Mouse (Mus musculus) intestine, embryonic 14.5 days (tissue): ENCODE measurements at regions not wholly inside any gene's neighbourhood (a gene's known extent, or its start where the extent isn't known, plus 50 kb on each side); places are given as distances from the start of the nearest gene placed in this dataset.

ENCODE experiments used
- ATAC-seq: fragments of 200-750 bp; cut with Nextera tagmentation; replicated peaks from 2 replicates; pipeline ENCODE4 v1.8.0; 2017; ENCODE audit warnings: low read depth, moderate number of reproducible peaks, moderate TSS enrichment, moderate library complexity; ENCODE audit not compliant: low FRiP score, low TSS enrichment
- DNase-seq: peaks from one replicate; pipeline ENCODE4 v3.0.0-alpha.2; 2018; ENCODE audit warnings: low spot score
- H3K27ac ChIP-seq: fragments of 300-500 bp; sonication (generic); 2 replicates; pipeline ENCODE4 v1.5.1; 2014; ENCODE audit warnings: low read depth, mild to moderate bottlenecking, control low read depth
- H3K27me3 ChIP-seq: fragments of 300-500 bp; sonication (generic); replicated peaks from 2 replicates; pipeline ENCODE4 v1.6.1; 2014; ENCODE audit warnings: low read length, control low read depth; ENCODE audit not compliant: control insufficient read depth, insufficient read depth
- H3K36me3 ChIP-seq: fragments of 300-500 bp; sonication (generic); 2 replicates; pipeline ENCODE4 v1.6.1; 2014; ENCODE audit warnings: low read length, control low read depth; ENCODE audit not compliant: control insufficient read depth, insufficient read depth
- H3K4me1 ChIP-seq: fragments of 300-500 bp; sonication (generic); replicated peaks from 2 replicates; pipeline ENCODE4 v1.6.1; 2014; ENCODE audit warnings: low read length, control low read depth, mixed read lengths; ENCODE audit not compliant: control insufficient read depth, insufficient read depth
- H3K4me2 ChIP-seq: fragments of 300-500 bp; sonication (generic); 2 replicates; pipeline ENCODE4 v1.6.1; 2014; ENCODE audit warnings: low read length
- H3K4me3 ChIP-seq: fragments of 300-500 bp; sonication (generic); 2 replicates; pipeline ENCODE4 v1.5.1; 2014; ENCODE audit warnings: low read depth, low read length, control low read depth, mixed read lengths
- H3K9ac ChIP-seq: fragments of 300-500 bp; sonication (generic); 2 replicates; pipeline ENCODE4 v1.6.1; 2014; ENCODE audit warnings: mild to moderate bottlenecking, low read length
- H3K9me3 ChIP-seq: fragments of 300-500 bp; sonication (generic); 2 replicates; pipeline ENCODE4 v1.6.1; 2016; ENCODE audit warnings: low read length, control low read depth; ENCODE audit not compliant: control insufficient read depth
- WGBS: fragments of 180-500 bp; shearing (Covaris S2); extraction: QIAGEN DNeasy Blood & Tissue Kit; methylation state at CpG from one replicate; pipeline ENCODE4 v1.1.7; 2014; 5-methylcytosine and 5-hydroxymethylcytosine counted together

DNA sequence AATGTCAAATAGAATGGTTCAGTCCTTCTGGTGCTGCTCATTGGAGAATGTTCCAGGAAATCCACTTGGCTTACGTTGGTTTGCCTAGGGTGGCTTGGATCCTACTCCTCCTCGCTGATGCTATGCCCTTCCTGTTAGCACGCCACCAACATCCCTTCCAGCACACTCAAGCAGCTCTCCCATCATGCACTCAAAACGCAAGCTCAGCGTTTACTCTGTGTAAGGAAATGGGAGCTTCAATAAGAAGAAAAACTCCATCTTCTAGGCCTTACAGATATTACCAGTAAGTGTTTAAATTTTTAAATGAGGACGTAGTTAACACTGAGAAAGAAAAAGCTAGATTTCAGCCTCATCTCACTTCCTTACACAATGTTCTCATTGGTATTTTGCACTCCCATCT, 523.7 kb downstream of the Gpam start:
- no peaks in the 10 kb centered on the region for H3K27me3 ChIP-seq
- no peak overlapping the region for H3K27ac ChIP-seq
- no peak overlapping the region for H3K4me3 ChIP-seq
- no peak for ATAC-seq
- 89% methylated on average over 6 of the region's 6 CpGs for WGBS
- no peak for DNase-seq
- no peak overlapping the region for H3K4me2 ChIP-seq
- H3K9ac ChIP-seq = no peak overlapping the region
- no peaks in the 10 kb centered on the region for H3K36me3 ChIP-seq
- no peaks in the 10 kb centered on the region for H3K4me1 ChIP-seq
- H3K9me3 ChIP-seq = no peaks in the 10 kb centered on the region

DNA sequence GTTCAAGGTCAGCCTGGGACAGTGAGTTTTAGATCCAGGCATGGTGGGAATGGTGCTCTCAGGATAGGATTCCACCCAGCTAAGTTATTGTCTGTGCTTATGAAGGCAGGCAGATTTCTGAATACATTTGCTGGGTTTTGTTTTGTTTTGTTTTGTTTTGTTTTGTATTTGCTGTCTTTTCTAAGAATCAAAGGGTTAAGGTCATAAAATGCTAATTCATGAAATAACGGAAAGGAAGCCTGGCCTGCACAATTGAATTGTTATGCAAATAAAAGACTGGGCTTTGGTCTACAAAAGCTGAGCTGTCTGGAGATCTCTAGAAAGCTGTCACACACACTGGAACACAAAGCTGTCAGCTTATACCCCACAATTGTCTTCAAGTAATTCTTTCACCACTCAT, 521.7 kb downstream of the Gpam start:
- no peaks in the 10 kb centered on the region for H3K9me3 ChIP-seq
- 62% methylated on average over 1 of the region's 1 CpGs for WGBS
- H3K9ac ChIP-seq = no peak overlapping the region
- DNase-seq = no peak
- ATAC-seq = no peak
- no peak overlapping the region for H3K27ac ChIP-seq
- no peaks in the 10 kb centered on the region for H3K27me3 ChIP-seq
- no peaks in the 10 kb centered on the region for H3K4me1 ChIP-seq
- no peak overlapping the region for H3K4me3 ChIP-seq
- no peaks in the 10 kb centered on the region for H3K36me3 ChIP-seq
- no peak overlapping the region for H3K4me2 ChIP-seq

DNA sequence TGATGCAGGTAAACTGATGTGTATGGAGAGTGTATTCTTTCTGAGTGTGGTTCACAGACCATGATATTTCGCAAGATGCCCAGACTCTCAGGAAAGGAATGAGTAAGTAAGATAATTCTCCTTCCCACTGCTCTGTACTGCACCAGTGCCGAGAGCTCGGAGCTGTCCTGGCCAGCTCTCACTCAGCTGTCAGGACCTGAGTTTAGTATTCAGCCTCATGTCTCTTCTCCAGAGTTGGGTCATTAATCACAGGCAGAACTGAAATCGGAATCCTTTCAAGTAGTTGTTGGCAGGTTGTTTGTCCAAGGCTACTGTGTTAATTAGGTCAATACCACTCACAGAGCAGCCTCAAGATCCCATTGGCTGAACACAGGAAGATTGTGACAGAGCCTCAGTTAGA, 510.1 kb downstream of the Gpam start:
- Histone ChIP-seq H3K9ac (no peak overlapping the region), H3K9me3 (no peaks in the 10 kb centered on the region), H3K27me3 (no peaks in the 10 kb centered on the region), H3K27ac (no peak overlapping the region), H3K36me3 (no peaks in the 10 kb centered on the region), H3K4me3 (no peak overlapping the region), H3K4me2 (no peak overlapping the region), H3K4me1 (no peaks in the 10 kb centered on the region)
- ATAC-seq = no peak
- no peak for DNase-seq
- WGBS = 51% methylated on average over 4 of the region's 4 CpGs
